Mouse (Mus musculus) liver, adult 2 months (tissue): ENCODE results near the gene Ssbp2.

Experiments used
- CTCF ChIP-seq: fragments of 200-500 bp; IDR thresholded peaks from 2 replicates; pipeline ENCODE4 v1.5.1; 2011; ENCODE audit warnings: low read depth, low read length, control low read depth
- POLR2A ChIP-seq: fragments of 200-500 bp; IDR thresholded peaks from 2 replicates; pipeline ENCODE4 v1.6.1; 2011; ENCODE audit warnings: low read length, control low read depth; ENCODE audit not compliant: insufficient read depth; ENCODE audit errors: extremely low read depth

- TF ChIP-seq CTCF, result no peak
- no peak for TF ChIP-seq POLR2A
These were observed 42.7 kb downstream of the Ssbp2 start for GRCm38 (mm10) chr13:91502642-91503373.
